Comparison of ENCODE assay signal across 20 mouse cellular contexts in genomic region chr11:59531562-59531961, GRCm38 (mm10). TPM values are rescaled to one million over a fixed set of nuclear protein-coding genes. Genes with fewer than 3 reads are reported as not detected.
DNase-seq lines count a peak whose midpoint lies in the region; ATAC-seq lines count a peak whose summit lies in the region.
"Had no signal": no experiment of that assay in that cellular context is flagged by ENCODE, and none has a peak within 500 bp of the region (broad histone marks: within the 10 kb centered on the region; RNA-seq: fewer than 3 reads in every experiment).

No protein-coding gene starts in this region.

- H3K9ac ChIP-seq in forebrain, embryonic 14.5 days (ENCODE audit: low read length), result no peak overlapping the region
- H3K9ac ChIP-seq in forebrain, embryonic 16.5 days (replicated peaks; ENCODE audit: low read depth, low read length), result no peak overlapping the region
- H3K9ac ChIP-seq in kidney, embryonic 15.5 days, result no peak overlapping the region
- H3K9ac ChIP-seq in neural tube, embryonic 13.5 days, result no peak overlapping the region; the same call in 1 of the 2 replicates
- H3K9ac ChIP-seq: embryonic facial prominence, embryonic 15.5 days; forebrain, postnatal 0 days; heart, embryonic 13.5 days; hindbrain, embryonic 13.5 days had no signal

- DNase-seq in forebrain, embryonic 14.5 days (ENCODE audit: low spot score), result no peak
- DNase-seq in kidney, adult 9 months, result no peak
- DNase-seq in neural tube, embryonic 10.5 days (ENCODE audit: extremely low spot score, low spot score), result no peak
- no peak for DNase-seq in heart, embryonic 10.5 days (ENCODE audit: low spot score)
- DNase-seq: adrenal gland, postnatal 10 days; forebrain, postnatal 0 days; gastrocnemius, postnatal 14 days; heart, postnatal 36 days had no signal

- no peak overlapping the region for H3K4me2 ChIP-seq in forebrain, embryonic 14.5 days (ENCODE audit: low read length)
- H3K4me2 ChIP-seq in forebrain, embryonic 16.5 days (ENCODE audit: low read length), result no peak overlapping the region
- H3K4me2 ChIP-seq in kidney, embryonic 15.5 days, result no peak overlapping the region
- no peak overlapping the region for H3K4me2 ChIP-seq in neural tube, embryonic 13.5 days
- H3K4me2 ChIP-seq: embryonic facial prominence, embryonic 15.5 days; heart, embryonic 13.5 days; hindbrain, embryonic 13.5 days had no signal

- H3K27me3 ChIP-seq in forebrain, embryonic 14.5 days (replicated peaks; ENCODE audit: control insufficient read depth, insufficient read depth, low read length), result no peaks in the 10 kb centered on the region
- no peaks in the 10 kb centered on the region for H3K27me3 ChIP-seq in forebrain, embryonic 16.5 days (replicated peaks; ENCODE audit: control insufficient read depth, insufficient read depth, low read length)
- no peaks in the 10 kb centered on the region for H3K27me3 ChIP-seq in kidney, embryonic 15.5 days
- no peaks in the 10 kb centered on the region for H3K27me3 ChIP-seq in neural tube, embryonic 13.5 days
- H3K27me3 ChIP-seq in heart, embryonic 10.5 days (ENCODE audit: insufficient read depth, poor library complexity, severe bottlenecking), result no peaks in the 10 kb centered on the region
- H3K27me3 ChIP-seq: embryonic facial prominence, embryonic 15.5 days; heart, embryonic 13.5 days; hindbrain, embryonic 13.5 days had no signal

- H3K36me3 ChIP-seq in forebrain, embryonic 14.5 days (ENCODE audit: control insufficient read depth, insufficient read depth, low read length), result no peaks in the 10 kb centered on the region
- H3K36me3 ChIP-seq in forebrain, embryonic 16.5 days (ENCODE audit: control insufficient read depth, insufficient read depth), result no peaks in the 10 kb centered on the region
- no peaks in the 10 kb centered on the region for H3K36me3 ChIP-seq in kidney, embryonic 15.5 days
- no peaks in the 10 kb centered on the region for H3K36me3 ChIP-seq in neural tube, embryonic 13.5 days
- H3K36me3 ChIP-seq in heart, embryonic 10.5 days, result no peaks in the 10 kb centered on the region
- H3K36me3 ChIP-seq: embryonic facial prominence, embryonic 15.5 days; G1E; heart, embryonic 13.5 days; hindbrain, embryonic 13.5 days had no signal

- H3K4me3 ChIP-seq in forebrain, embryonic 14.5 days (ENCODE audit: low read depth, low read length), result no peak overlapping the region
- no peak overlapping the region for H3K4me3 ChIP-seq in forebrain, embryonic 16.5 days (replicated peaks; ENCODE audit: low read length)
- no peak overlapping the region for H3K4me3 ChIP-seq in kidney, embryonic 15.5 days (replicated peaks)
- no peak overlapping the region for H3K4me3 ChIP-seq in neural tube, embryonic 13.5 days
- no peak overlapping the region for H3K4me3 ChIP-seq in heart, embryonic 10.5 days
- H3K4me3 ChIP-seq: embryonic facial prominence, embryonic 15.5 days; heart, embryonic 13.5 days; hindbrain, embryonic 13.5 days had no signal

- ATAC-seq in forebrain, embryonic 14.5 days, result no peak
- no peak for ATAC-seq in forebrain, embryonic 16.5 days
- peak; percentile 59 for ATAC-seq in kidney, embryonic 15.5 days (replicated peaks; ENCODE audit: low FRiP score)
- no peak for ATAC-seq in neural tube, embryonic 13.5 days (ENCODE audit: low read depth)
- ATAC-seq: forebrain, postnatal 0 days; intestine, embryonic 16.5 days had no signal

- H3K4me1 ChIP-seq in forebrain, embryonic 14.5 days (ENCODE audit: control insufficient read depth, insufficient read depth, low read length), result no peaks in the 10 kb centered on the region
- no peaks in the 10 kb centered on the region for H3K4me1 ChIP-seq in forebrain, embryonic 16.5 days (replicated peaks; ENCODE audit: control insufficient read depth, insufficient read depth, low read length)
- H3K4me1 ChIP-seq in kidney, embryonic 15.5 days, result peaks cover 17% of the 10 kb centered on the region
- peaks cover 8% of the 10 kb centered on the region for H3K4me1 ChIP-seq in neural tube, embryonic 13.5 days (replicated peaks)
- peaks cover 5% of the 10 kb centered on the region; the same call in 1 of the 2 replicates for H3K4me1 ChIP-seq in heart, embryonic 10.5 days
- H3K4me1 ChIP-seq: embryonic facial prominence, embryonic 15.5 days; heart, embryonic 13.5 days had no signal

- H3K27ac ChIP-seq in forebrain, embryonic 14.5 days (ENCODE audit: low read depth, low read length), result 0 out of 2 replicates have a peak overlapping the region, but pooled peaks have one; percentile 36
- H3K27ac ChIP-seq in forebrain, embryonic 16.5 days (ENCODE audit: low read length), result no peak overlapping the region
- H3K27ac ChIP-seq in kidney, embryonic 15.5 days, result 0 out of 2 replicates have a peak overlapping the region, but pooled peaks have one; percentile 20
- H3K27ac ChIP-seq in neural tube, embryonic 13.5 days (replicated peaks), result 0 out of 2 replicates have a peak overlapping the region, but pooled peaks have one; percentile 24
- H3K27ac ChIP-seq in heart, embryonic 10.5 days, result no peak overlapping the region
- H3K27ac ChIP-seq: embryonic facial prominence, embryonic 15.5 days; heart, embryonic 13.5 days had no signal

- WGBS in forebrain, embryonic 14.5 days, result 87% methylated on average over 5 of the region's 5 CpGs
- 83% methylated on average over 5 of the region's 5 CpGs for WGBS in forebrain, embryonic 16.5 days
- 59% methylated on average over 5 of the region's 5 CpGs for WGBS in kidney, embryonic 15.5 days
- 77% methylated on average over 5 of the region's 5 CpGs for WGBS in neural tube, embryonic 13.5 days
- 78% methylated on average over 5 of the region's 5 CpGs for WGBS in heart, embryonic 10.5 days

- H3K9me3 ChIP-seq in forebrain, embryonic 14.5 days (replicated peaks; ENCODE audit: control insufficient read depth, low read length), result no peaks in the 10 kb centered on the region
- no peaks in the 10 kb centered on the region for H3K9me3 ChIP-seq in forebrain, embryonic 16.5 days (ENCODE audit: control insufficient read depth, low read length)
- H3K9me3 ChIP-seq in kidney, embryonic 15.5 days (replicated peaks), result no peaks in the 10 kb centered on the region
- H3K9me3 ChIP-seq in neural tube, embryonic 13.5 days, result no peaks in the 10 kb centered on the region
- H3K9me3 ChIP-seq in heart, embryonic 10.5 days, result no peaks in the 10 kb centered on the region
- H3K9me3 ChIP-seq: embryonic facial prominence, embryonic 15.5 days; G1E; heart, embryonic 13.5 days; hindbrain, embryonic 13.5 days had no signal

RNA-seq across cellular contexts. Expression of gene Zkscan17, which starts 5.0 kb away (rescaled TPM):
- 11.4 and 13.1 TPM in 2 replicates for polyA plus RNA-seq in forebrain, embryonic 14.5 days (2014; fragmentation: Nextera tagmentation; extraction: Ambion mirVana)
- 16.6 and 16.8 TPM in 2 replicates for polyA plus RNA-seq in forebrain, embryonic 16.5 days (2015; fragmentation: Nextera tagmentation; extraction: Ambion mirVana)
- polyA plus RNA-seq in kidney, embryonic 15.5 days (2015; fragmentation: Nextera tagmentation; extraction: Ambion mirVana), result 26.5 and 29.2 TPM in 2 replicates
- 13.6 and 14.1 TPM in 2 replicates for polyA plus RNA-seq in neural tube, embryonic 13.5 days (2015; fragmentation: Nextera tagmentation; extraction: Ambion mirVana)
- polyA plus RNA-seq in heart, embryonic 10.5 days (2016; fragmentation: Nextera tagmentation; extraction: Ambion mirVana), result 19.9 and 22.9 TPM in 2 replicates

RNA-seq across cellular contexts. Expression of gene Nlrp3, which starts 9.8 kb away (rescaled TPM):
- 0.06 and 0.12 TPM in 2 replicates for polyA plus RNA-seq in forebrain, embryonic 14.5 days (2014; fragmentation: Nextera tagmentation; extraction: Ambion mirVana)
- 0.11 and 0.77 TPM in 2 replicates for polyA plus RNA-seq in forebrain, embryonic 16.5 days (2015; fragmentation: Nextera tagmentation; extraction: Ambion mirVana)
- polyA plus RNA-seq in kidney, embryonic 15.5 days (2015; fragmentation: Nextera tagmentation; extraction: Ambion mirVana), result 0.08 and 0.32 TPM in 2 replicates
- 0.04 TPM in 1 of 2 replicates, not detected in the other for polyA plus RNA-seq in neural tube, embryonic 13.5 days (2015; fragmentation: Nextera tagmentation; extraction: Ambion mirVana)
- polyA plus RNA-seq in heart, embryonic 10.5 days (2016; fragmentation: Nextera tagmentation; extraction: Ambion mirVana), result 0.40 TPM in 1 of 2 replicates, not detected in the other
- polyA plus RNA-seq: G1E had no signal

RNA-seq across cellular contexts. Expression of gene Olfr222, which starts 44.5 kb away (rescaled TPM):
- polyA plus RNA-seq in forebrain, embryonic 14.5 days (2014; fragmentation: Nextera tagmentation; extraction: Ambion mirVana), result not detected in 2 replicates
- polyA plus RNA-seq in forebrain, embryonic 16.5 days (2015; fragmentation: Nextera tagmentation; extraction: Ambion mirVana), result not detected in 2 replicates
- not detected in 2 replicates for polyA plus RNA-seq in kidney, embryonic 15.5 days (2015; fragmentation: Nextera tagmentation; extraction: Ambion mirVana)
- polyA plus RNA-seq in neural tube, embryonic 13.5 days (2015; fragmentation: Nextera tagmentation; extraction: Ambion mirVana), result not detected in 2 replicates
- polyA plus RNA-seq in heart, embryonic 10.5 days (2016; fragmentation: Nextera tagmentation; extraction: Ambion mirVana), result not detected in 2 replicates
- polyA plus RNA-seq: brain, embryonic 14.5 days; forebrain, embryonic 11.5 days; forebrain, postnatal 0 days; G1E; gonadal fat pad, adult 2 months; heart, embryonic 13.5 days; heart, postnatal 0 days; hindbrain, embryonic 13.5 days; intestine, embryonic 16.5 days had no signal

RNA-seq across cellular contexts. Expression of gene Zfp867, which starts 59.3 kb away (rescaled TPM):
- polyA plus RNA-seq in forebrain, embryonic 14.5 days (2014; fragmentation: Nextera tagmentation; extraction: Ambion mirVana), result 17.5 and 19.8 TPM in 2 replicates
- 15.3 and 17.6 TPM in 2 replicates for polyA plus RNA-seq in forebrain, embryonic 16.5 days (2015; fragmentation: Nextera tagmentation; extraction: Ambion mirVana)
- polyA plus RNA-seq in kidney, embryonic 15.5 days (2015; fragmentation: Nextera tagmentation; extraction: Ambion mirVana), result 7.1 and 8.2 TPM in 2 replicates
- 12.2 TPM in 2 replicates for polyA plus RNA-seq in neural tube, embryonic 13.5 days (2015; fragmentation: Nextera tagmentation; extraction: Ambion mirVana)
- 5.2 and 5.9 TPM in 2 replicates for polyA plus RNA-seq in heart, embryonic 10.5 days (2016; fragmentation: Nextera tagmentation; extraction: Ambion mirVana)

Comparison
In these comparisons a context has a peak if more than half of its experiments do, and no peak if none do; other contexts are left out.
1. H3K27ac ChIP-seq: peak in forebrain, embryonic 14.5 days (single experiment), kidney, embryonic 15.5 days (single experiment) and neural tube, embryonic 13.5 days (single experiment); none in forebrain, embryonic 16.5 days (single experiment) and heart, embryonic 10.5 days (single experiment).